Mouse (Mus musculus) C2C12 (cell line): ENCODE results near the gene Cdc42se2.

Experiments
- CEBPB ChIP-seq: IDR thresholded peaks from one replicate; pipeline ENCODE4 v1.6.1; 2011; ENCODE audit warnings: low read depth, mild to moderate bottlenecking, control low read depth, moderate library complexity
- CTCF ChIP-seq: IDR thresholded peaks from one replicate; pipeline ENCODE4 v1.5.1; 2011; ENCODE audit not compliant: control insufficient read depth, insufficient read depth, insufficient read length
- FOSL1 ChIP-seq: IDR thresholded peaks from one replicate; pipeline ENCODE4 v1.8.0; 2011; ENCODE audit warnings: mild to moderate bottlenecking, low read length; ENCODE audit not compliant: poor library complexity, insufficient read depth, severe bottlenecking
- MAX ChIP-seq: IDR thresholded peaks from one replicate; pipeline ENCODE4 v1.6.1; 2011; ENCODE audit warnings: mild to moderate bottlenecking, control low read depth
- MYOD1 ChIP-seq: IDR thresholded peaks from one replicate; pipeline ENCODE4 v1.6.1; 2011; ENCODE audit warnings: low read depth; ENCODE audit not compliant: control insufficient read depth, insufficient read length
- MYOG ChIP-seq: IDR thresholded peaks from one replicate; pipeline ENCODE4 v1.6.1; 2011; ENCODE audit not compliant: control insufficient read depth, insufficient read length; ENCODE audit errors: extremely low read depth
- USF1 ChIP-seq: IDR thresholded peaks from one replicate; pipeline ENCODE4 v1.6.1; 2011; ENCODE audit warnings: low read depth, mild to moderate bottlenecking, control low read depth, moderate library complexity

GRCm38 (mm10) chr11:54793173-54793572 lies 5.7 kb upstream of the Cdc42se2 start:
- no peak for TF ChIP-seq MYOD1
- TF ChIP-seq CTCF: no peak
- no peak for TF ChIP-seq USF1
- TF ChIP-seq CEBPB: no peak
- TF ChIP-seq FOSL1: no peak
- TF ChIP-seq MAX: no peak
- TF ChIP-seq MYOG: no peak
